Comparison of ENCODE assay signal across 8 mouse cellular contexts in the genomic region with DNA sequence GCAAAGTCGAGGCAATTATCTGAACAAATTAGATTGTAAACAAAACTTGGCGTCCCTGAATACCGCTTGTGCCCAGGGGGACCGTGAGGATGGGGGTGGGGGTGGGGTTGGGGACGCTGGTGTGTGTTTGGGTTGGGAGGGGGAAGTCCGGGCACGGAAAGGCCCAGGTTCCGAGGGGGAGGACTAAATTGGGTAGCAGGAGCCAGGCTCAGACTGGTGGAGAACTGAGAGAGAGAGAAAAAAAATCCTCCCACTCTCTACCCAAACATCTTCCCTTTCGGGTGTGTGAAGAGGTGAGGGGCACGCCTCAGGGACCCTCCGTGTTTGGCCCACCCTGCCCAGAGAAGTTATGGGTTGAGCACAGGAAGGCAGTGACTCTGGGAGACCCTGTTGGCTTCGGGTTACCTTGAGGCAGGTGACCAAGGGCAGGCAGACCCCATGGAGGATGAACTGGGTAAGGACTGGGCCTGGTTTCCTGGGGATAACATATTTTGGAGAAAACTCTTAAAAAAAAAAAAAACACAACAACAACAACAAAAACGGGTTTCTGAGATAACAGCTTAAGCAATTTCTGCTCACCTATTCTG. TPM values are rescaled to one million over a fixed set of nuclear protein-coding genes. Genes with fewer than 3 reads are reported as not detected.
DNase-seq lines count a peak whose midpoint lies in the region; ATAC-seq and TF ChIP-seq lines count a peak whose summit lies in the region.

No protein-coding gene starts in this region.

- peak overlapping the region; percentile 94 for H3K9ac ChIP-seq in kidney, embryonic 14.5 days (ENCODE audit: low read depth, low read length)

- WGBS in kidney, embryonic 14.5 days: 3% methylated on average over 13 of the region's 13 CpGs

- no peaks in the 10 kb centered on the region for H3K27me3 ChIP-seq in kidney, embryonic 14.5 days (ENCODE audit: control insufficient read depth, insufficient read depth, low read length)
- H3K27me3 ChIP-seq in myocyte (ENCODE audit: control insufficient read depth, insufficient read depth, insufficient read length): no peaks in the 10 kb centered on the region

- H3K4me1 ChIP-seq in kidney, embryonic 14.5 days (ENCODE audit: control insufficient read depth, insufficient read depth, low read length): peaks cover 29% of the 10 kb centered on the region

- peak; percentile 6; the same call in 1 of the 2 replicates for ATAC-seq in kidney, embryonic 14.5 days (ENCODE audit: low FRiP score, low TSS enrichment)
- peak; percentile 31 for ATAC-seq in activated CD4-positive, CD25-positive, alpha-beta regulatory T cell, adult 4 months

- peak overlapping the region; percentile 88 for H3K4me2 ChIP-seq in kidney, embryonic 14.5 days (replicated peaks; ENCODE audit: low read depth, low read length)
- H3K4me2 ChIP-seq in myocyte (ENCODE audit: low read depth): peak overlapping the region; percentile 82

- no peaks in the 10 kb centered on the region for H3K9me3 ChIP-seq in kidney, embryonic 14.5 days (ENCODE audit: control insufficient read depth, low read length)

- peak overlapping the region; percentile 95 for H3K4me3 ChIP-seq in kidney, embryonic 14.5 days (ENCODE audit: low read length)
- peak overlapping the region; percentile 66 for H3K4me3 ChIP-seq in myocyte

- peak overlapping the region; percentile 91 for H3K27ac ChIP-seq in kidney, embryonic 14.5 days (ENCODE audit: low read depth, low read length)

- no peak for DNase-seq in kidney, adult 11 months
- peak; percentile 79 for DNase-seq in induced T-regulatory cell, adult 2 months (ENCODE audit: low read depth)
- DNase-seq in frontal cortex, postnatal 10 days (ENCODE audit: low spot score in 2 of 2): no peak
- no peak for DNase-seq in retina, postnatal 1 day
- DNase-seq in thymus, postnatal 25 days: no peak

- H3ac ChIP-seq in myocyte (ENCODE audit: control insufficient read depth, insufficient read length): peak overlapping the region; percentile 91

- H3K36me3 ChIP-seq in kidney, embryonic 14.5 days (ENCODE audit: control insufficient read depth, insufficient read depth, low read length): no peaks in the 10 kb centered on the region
- no peaks in the 10 kb centered on the region for H3K36me3 ChIP-seq in myocyte (ENCODE audit: control insufficient read depth, insufficient read depth)

- H3K79me2 ChIP-seq in myocyte (ENCODE audit: control insufficient read depth, insufficient read depth): peaks cover 30% of the 10 kb centered on the region

- TF ChIP-seq POLR2A in myocyte (IDR thresholded peaks at IDR 0.05; ENCODE audit: insufficient read length, low read depth): no peak

TF ChIP-seq in myocyte, 11 proteins besides CTCF, POLR2A, EP300 and RAD21:
- no peak for TF ChIP-seq CEBPB (IDR thresholded peaks at IDR 0.05; ENCODE audit: insufficient read depth, poor library complexity, severe bottlenecking)
- no peak for TF ChIP-seq POLR2AphosphoS2 (IDR thresholded peaks at IDR 0.05; ENCODE audit: insufficient read length, low read depth)

RNA-seq across cellular contexts. Expression of a gene that starts 1.0 kb away (rescaled TPM):
- 23.9 and 25.4 TPM in 2 replicates for polyA plus RNA-seq in kidney, embryonic 14.5 days (2014; fragmentation: Nextera tagmentation; extraction: Ambion mirVana)
- 1 to 10 TPM; 3.8 to 4.6 TPM for polyA plus RNA-seq in activated CD4-positive, CD25-positive, alpha-beta regulatory T cell, adult 4 months (2017; shearing (Covaris generic))
- polyA plus RNA-seq in myocyte (2012; fragmentation: generic; extraction: Trizol): 24.7 TPM
